In genomic region chr9:7545920-7546319, GRCm38 (mm10) we compare ENCODE assay signal across 32 mouse cellular contexts. TPM values are rescaled to one million over a fixed set of nuclear protein-coding genes. Genes with fewer than 3 reads are reported as not detected.
A peak's percentile ranks its signal among the peaks of the same experiment; 100 is the strongest.
DNase-seq lines count a peak whose midpoint lies in the region; ATAC-seq and TF ChIP-seq lines count a peak whose summit lies in the region.
"Had no signal": no experiment of that assay in that cellular context is flagged by ENCODE, and none has a peak within 500 bp of the region (broad histone marks: within the 10 kb centered on the region; RNA-seq: fewer than 3 reads in every experiment).

No protein-coding gene starts in this region.

- ATAC-seq in heart, embryonic 16.5 days (replicated peaks; ENCODE audit: extremely low read depth, insufficient read depth, low FRiP score) = no peak
- ATAC-seq in kidney, embryonic 16.5 days (ENCODE audit: low FRiP score, low TSS enrichment) = 0 out of 2 replicates have a peak, but pooled peaks have one; percentile 52
- no peak for ATAC-seq in intestine, embryonic 15.5 days
- ATAC-seq: forebrain, embryonic 15.5 days; inflammation-experienced regulatory T-cells, adult 6 months; liver, embryonic 12.5 days; Patski had no signal

- H3K27ac ChIP-seq in heart, embryonic 16.5 days (ENCODE audit: low read length) = peak overlapping the region; percentile 39; the same call in 1 of the 2 replicates
- H3K27ac ChIP-seq in kidney, embryonic 16.5 days (ENCODE audit: low read length) = no peak overlapping the region
- 0 out of 2 replicates have a peak overlapping the region, but pooled peaks have one; percentile 36 for H3K27ac ChIP-seq in intestine, embryonic 15.5 days
- H3K27ac ChIP-seq in small intestine, adult 2 months (ENCODE audit: insufficient read depth, low read depth, low read length) = peak overlapping the region; percentile 41; the same call in 1 of the 2 replicates
- H3K27ac ChIP-seq: forebrain, embryonic 15.5 days; limb, embryonic 13.5 days; liver, embryonic 12.5 days; neural tube, embryonic 15.5 days had no signal

- no peaks in the 10 kb centered on the region for H3K4me1 ChIP-seq in heart, embryonic 16.5 days (ENCODE audit: control insufficient read depth, insufficient read depth, low read length)
- H3K4me1 ChIP-seq in kidney, embryonic 16.5 days (ENCODE audit: insufficient read depth, low read length) = no peaks in the 10 kb centered on the region
- H3K4me1 ChIP-seq in intestine, embryonic 15.5 days (replicated peaks) = 0 out of 2 replicates have a peak, but pooled peaks cover 5% of the 10 kb centered on the region
- H3K4me1 ChIP-seq in small intestine, adult 2 months (ENCODE audit: control insufficient read depth, insufficient read depth, insufficient read length, low read length) = no peaks in the 10 kb centered on the region
- H3K4me1 ChIP-seq: forebrain, embryonic 15.5 days; limb, embryonic 13.5 days; liver, embryonic 12.5 days; neural tube, embryonic 15.5 days had no signal

- H3K4me3 ChIP-seq in heart, embryonic 16.5 days (ENCODE audit: low read length) = no peak overlapping the region
- H3K4me3 ChIP-seq in kidney, embryonic 16.5 days (ENCODE audit: low read length) = no peak overlapping the region
- H3K4me3 ChIP-seq in intestine, embryonic 15.5 days (replicated peaks) = no peak overlapping the region
- no peak overlapping the region for H3K4me3 ChIP-seq in small intestine, adult 2 months (ENCODE audit: low read depth, low read length)
- H3K4me3 ChIP-seq: forebrain, embryonic 15.5 days; limb, embryonic 13.5 days; liver, embryonic 12.5 days; neural tube, embryonic 15.5 days had no signal

- no peak for TF ChIP-seq POLR2A in small intestine, adult 2 months (IDR thresholded peaks at IDR 0.05; ENCODE audit: low read depth, low read length)

- no peak for TF ChIP-seq CTCF in small intestine, adult 2 months (IDR thresholded peaks at IDR 0.05; ENCODE audit: extremely low read depth, insufficient read length, insufficient replicate concordance, low read depth, low read length)

- no peak overlapping the region for H3K4me2 ChIP-seq in heart, embryonic 16.5 days (ENCODE audit: low read depth, low read length)
- no peak overlapping the region for H3K4me2 ChIP-seq in kidney, embryonic 16.5 days (replicated peaks; ENCODE audit: low read depth, low read length)
- no peak overlapping the region for H3K4me2 ChIP-seq in intestine, embryonic 15.5 days (replicated peaks)
- H3K4me2 ChIP-seq: forebrain, embryonic 15.5 days; limb, embryonic 13.5 days; liver, embryonic 12.5 days; midbrain, embryonic 11.5 days; neural tube, embryonic 15.5 days had no signal

- H3K9ac ChIP-seq in heart, embryonic 16.5 days (ENCODE audit: low read length) = no peak overlapping the region
- no peak overlapping the region for H3K9ac ChIP-seq in kidney, embryonic 16.5 days (replicated peaks; ENCODE audit: low read length)
- H3K9ac ChIP-seq in intestine, embryonic 15.5 days = no peak overlapping the region
- H3K9ac ChIP-seq: forebrain, embryonic 15.5 days; limb, embryonic 13.5 days; liver, embryonic 12.5 days; neural tube, embryonic 15.5 days had no signal

- no peaks in the 10 kb centered on the region for H3K36me3 ChIP-seq in heart, embryonic 16.5 days (ENCODE audit: control insufficient read depth, insufficient read depth)
- no peaks in the 10 kb centered on the region for H3K36me3 ChIP-seq in kidney, embryonic 16.5 days (ENCODE audit: insufficient read depth, low read length)
- H3K36me3 ChIP-seq in intestine, embryonic 15.5 days = no peaks in the 10 kb centered on the region
- no peaks in the 10 kb centered on the region for H3K36me3 ChIP-seq in small intestine, adult 2 months (ENCODE audit: control insufficient read depth, insufficient read depth, low read length)
- H3K36me3 ChIP-seq: forebrain, embryonic 15.5 days; G1E; limb, embryonic 13.5 days; liver, embryonic 12.5 days; neural tube, embryonic 15.5 days had no signal

- WGBS in heart, embryonic 16.5 days = 65% methylated on average over 7 of the region's 7 CpGs
- 86% methylated on average over 7 of the region's 7 CpGs for WGBS in kidney, embryonic 16.5 days
- WGBS in intestine, embryonic 15.5 days = 89% methylated on average over 7 of the region's 7 CpGs
- 88% methylated on average over 7 of the region's 7 CpGs for WGBS in small intestine, adult 2 months

- no peaks in the 10 kb centered on the region for H3K9me3 ChIP-seq in heart, embryonic 16.5 days (replicated peaks; ENCODE audit: control insufficient read depth, low read length)
- no peaks in the 10 kb centered on the region for H3K9me3 ChIP-seq in kidney, embryonic 16.5 days (ENCODE audit: low read length)
- H3K9me3 ChIP-seq in intestine, embryonic 15.5 days = no peaks in the 10 kb centered on the region
- H3K9me3 ChIP-seq: forebrain, embryonic 15.5 days; G1E; limb, embryonic 13.5 days; liver, embryonic 12.5 days; neural tube, embryonic 15.5 days had no signal

- intact Hi-C loops in heart, postnatal 36 days (cut with DNase I) = no loop called here

- no peaks in the 10 kb centered on the region for H3K27me3 ChIP-seq in heart, embryonic 16.5 days (ENCODE audit: control insufficient read depth, insufficient read depth, low read length)
- H3K27me3 ChIP-seq in kidney, embryonic 16.5 days (ENCODE audit: insufficient read depth, low read length) = no peaks in the 10 kb centered on the region
- H3K27me3 ChIP-seq in intestine, embryonic 15.5 days (replicated peaks) = no peaks in the 10 kb centered on the region
- H3K27me3 ChIP-seq in small intestine, adult 2 months (ENCODE audit: control insufficient read depth, insufficient read depth, low read length) = no peaks in the 10 kb centered on the region
- H3K27me3 ChIP-seq: CH12.LX; forebrain, embryonic 15.5 days; limb, embryonic 13.5 days; liver, embryonic 12.5 days; neural tube, embryonic 15.5 days; Patski had no signal

- no peak for DNase-seq in heart, postnatal 36 days
- DNase-seq in kidney, adult 11 months = no peak
- DNase-seq in testis, postnatal 14 days (ENCODE audit: low spot score) = no peak
- DNase-seq: B cell, adult 2 months; cerebellum, adult 9-10 months; layer of hippocampus, postnatal 36 days; lung, adult 2 months; right cerebral cortex, adult 18-20 months; right cerebral cortex, postnatal 4 days; thymus, postnatal 14 days had no signal

RNA-seq across cellular contexts. Expression of gene Mmp8, which starts 12.3 kb away (rescaled TPM):
- 0.56 and 1.2 TPM in 2 replicates for polyA plus RNA-seq in heart, embryonic 16.5 days (2015; fragmentation: Nextera tagmentation; extraction: Ambion mirVana)
- under 1 TPM in 1 of 2 experiments, not detected in 1; 0.14 TPM for total RNA-seq in heart, postnatal 36 days (2021)
- 0.35 and 0.89 TPM in 2 replicates for polyA plus RNA-seq in kidney, embryonic 16.5 days (2015; fragmentation: Nextera tagmentation; extraction: Ambion mirVana)
- polyA plus RNA-seq in intestine, embryonic 15.5 days (2015; fragmentation: Nextera tagmentation; extraction: Ambion mirVana) = 0.67 and 0.94 TPM in 2 replicates
- not detected in 2 replicates for polyA plus RNA-seq in small intestine, adult 2 months (2012; rRNA removed)
- total RNA-seq: CH12.LX; gastrocnemius, adult 8-10 months; layer of hippocampus, adult 8-10 months; layer of hippocampus, postnatal 36 days; left cerebral cortex, postnatal 10 days had no signal
- polyA plus RNA-seq: forebrain, embryonic 15.5 days; hindbrain, embryonic 11.5 days; inflammation-experienced regulatory T-cells, adult 6 months; midbrain, embryonic 11.5 days; testis, adult 2 months had no signal

RNA-seq across cellular contexts. Expression of gene Mmp27, which starts 25.3 kb away (rescaled TPM):
- polyA plus RNA-seq in heart, embryonic 16.5 days (2015; fragmentation: Nextera tagmentation; extraction: Ambion mirVana) = not detected in 2 replicates
- under 1 TPM in 1 of 2 experiments, not detected in 1; 0.22 TPM for total RNA-seq in heart, postnatal 36 days (2021)
- not detected in 2 replicates for polyA plus RNA-seq in kidney, embryonic 16.5 days (2015; fragmentation: Nextera tagmentation; extraction: Ambion mirVana)
- not detected in 2 replicates for polyA plus RNA-seq in intestine, embryonic 15.5 days (2015; fragmentation: Nextera tagmentation; extraction: Ambion mirVana)
- not detected in 2 replicates for polyA plus RNA-seq in small intestine, adult 2 months (2012; rRNA removed)
- total RNA-seq: CH12.LX; layer of hippocampus, adult 8-10 months; layer of hippocampus, postnatal 36 days; left cerebral cortex, postnatal 10 days had no signal
- polyA plus RNA-seq: forebrain, embryonic 15.5 days; G1E; heart, postnatal 0 days; hindbrain, embryonic 11.5 days; inflammation-experienced regulatory T-cells, adult 6 months; limb, embryonic 13.5 days; midbrain, embryonic 11.5 days; neural tube, embryonic 15.5 days; testis, adult 2 months had no signal

RNA-seq across cellular contexts. Expression of gene Mmp10, which starts 43.8 kb away (rescaled TPM):
- polyA plus RNA-seq in heart, embryonic 16.5 days (2015; fragmentation: Nextera tagmentation; extraction: Ambion mirVana) = not detected in 2 replicates
- not detected for total RNA-seq in heart, postnatal 36 days (2021)
- 0.09 TPM in 1 of 2 replicates, not detected in the other for polyA plus RNA-seq in kidney, embryonic 16.5 days (2015; fragmentation: Nextera tagmentation; extraction: Ambion mirVana)
- 0.21 TPM in 1 of 2 replicates, not detected in the other for polyA plus RNA-seq in intestine, embryonic 15.5 days (2015; fragmentation: Nextera tagmentation; extraction: Ambion mirVana)
- polyA plus RNA-seq in small intestine, adult 2 months (2012; rRNA removed) = 3.9 and 6.7 TPM in 2 replicates
- total RNA-seq: adrenal gland, adult 18-20 months; adrenal gland, postnatal 36 days; gastrocnemius, adult 8-10 months; layer of hippocampus, adult 8-10 months; layer of hippocampus, postnatal 36 days; left cerebral cortex, postnatal 10 days had no signal
- polyA plus RNA-seq: forebrain, embryonic 15.5 days; G1E; gonadal fat pad, adult 2 months; heart, postnatal 0 days; hindbrain, embryonic 11.5 days; limb, embryonic 13.5 days; liver, embryonic 12.5 days; lung, adult 2 months; midbrain, embryonic 11.5 days; neural tube, embryonic 15.5 days; testis, adult 2 months had no signal
